Comparison of ENCODE assay signal across 26 mouse cellular contexts in genomic region chr3:132427244-132427643, GRCm38 (mm10).
DNase-seq lines count a peak whose midpoint lies in the region; ATAC-seq and TF ChIP-seq lines count a peak whose summit lies in the region.
"Had no signal": no experiment of that assay in that cellular context is flagged by ENCODE, and none has a peak within 500 bp of the region (broad histone marks: within the 10 kb centered on the region; RNA-seq: fewer than 3 reads in every experiment).

No protein-coding gene starts in this region.

- no peak overlapping the region for H3K4me2 ChIP-seq in intestine, embryonic 15.5 days (replicated peaks)
- H3K4me2 ChIP-seq in intestine, postnatal 0 days (replicated peaks; ENCODE audit: low read depth): no peak overlapping the region
- H3K4me2 ChIP-seq in embryonic facial prominence, embryonic 15.5 days (replicated peaks): no peak overlapping the region
- H3K4me2 ChIP-seq in limb, embryonic 14.5 days (replicated peaks; ENCODE audit: low read depth, low read length, severe bottlenecking): no peak overlapping the region
- H3K4me2 ChIP-seq: forebrain, embryonic 13.5 days; heart, embryonic 11.5 days; hindbrain, embryonic 12.5 days; liver, embryonic 12.5 days; midbrain, embryonic 13.5 days; neural tube, embryonic 13.5 days had no signal

- ATAC-seq in intestine, embryonic 15.5 days: no peak
- ATAC-seq in intestine, postnatal 0 days: no peak
- ATAC-seq in embryonic facial prominence, embryonic 15.5 days (ENCODE audit: insufficient number of reproducible peaks, low FRiP score, low TSS enrichment, low read depth): no peak
- ATAC-seq in limb, embryonic 14.5 days (ENCODE audit: low FRiP score, low read depth): no peak
- ATAC-seq: forebrain, embryonic 13.5 days; liver, embryonic 12.5 days; liver, postnatal 0 days; midbrain, embryonic 13.5 days had no signal

- H3K4me3 ChIP-seq in intestine, embryonic 15.5 days (replicated peaks): no peak overlapping the region
- no peak overlapping the region for H3K4me3 ChIP-seq in intestine, postnatal 0 days (ENCODE audit: low read depth, low read length)
- no peak overlapping the region for H3K4me3 ChIP-seq in embryonic facial prominence, embryonic 10.5 days
- no peak overlapping the region for H3K4me3 ChIP-seq in embryonic facial prominence, embryonic 15.5 days (replicated peaks)
- H3K4me3 ChIP-seq in limb, embryonic 14.5 days (replicated peaks; ENCODE audit: low read length): no peak overlapping the region
- H3K4me3 ChIP-seq: forebrain, embryonic 13.5 days; hindbrain, embryonic 12.5 days; kidney, embryonic 15.5 days; liver, embryonic 12.5 days; midbrain, embryonic 13.5 days; neural tube, embryonic 13.5 days had no signal

- 0 out of 2 replicates have a peak, but pooled peaks cover 5% of the 10 kb centered on the region for H3K4me1 ChIP-seq in intestine, embryonic 15.5 days (replicated peaks)
- H3K4me1 ChIP-seq in intestine, postnatal 0 days (replicated peaks; ENCODE audit: control insufficient read depth, insufficient read depth, low read length): no peaks in the 10 kb centered on the region
- peaks cover 5% of the 10 kb centered on the region; the same call in 1 of the 2 replicates for H3K4me1 ChIP-seq in embryonic facial prominence, embryonic 10.5 days
- H3K4me1 ChIP-seq in embryonic facial prominence, embryonic 15.5 days: peaks cover 12% of the 10 kb centered on the region
- H3K4me1 ChIP-seq in limb, embryonic 14.5 days (ENCODE audit: control insufficient read depth, insufficient read depth, low read length): peaks cover 21% of the 10 kb centered on the region
- H3K4me1 ChIP-seq: forebrain, embryonic 13.5 days; hindbrain, embryonic 12.5 days; liver, embryonic 12.5 days; midbrain, embryonic 13.5 days; neural tube, embryonic 13.5 days had no signal

- no peak for TF ChIP-seq CTCF in intestine, postnatal 0 days (IDR thresholded peaks at IDR 0.05; ENCODE audit: low read depth)

- H3K9me3 ChIP-seq in intestine, embryonic 15.5 days: no peaks in the 10 kb centered on the region
- H3K9me3 ChIP-seq in intestine, postnatal 0 days (ENCODE audit: control insufficient read depth): no peaks in the 10 kb centered on the region
- H3K9me3 ChIP-seq in embryonic facial prominence, embryonic 10.5 days: no peaks in the 10 kb centered on the region
- H3K9me3 ChIP-seq in embryonic facial prominence, embryonic 15.5 days (replicated peaks): no peaks in the 10 kb centered on the region
- no peaks in the 10 kb centered on the region for H3K9me3 ChIP-seq in limb, embryonic 14.5 days (ENCODE audit: control insufficient read depth, low read length)
- H3K9me3 ChIP-seq: forebrain, embryonic 13.5 days; hindbrain, embryonic 12.5 days; kidney, embryonic 15.5 days; liver, embryonic 12.5 days; midbrain, embryonic 13.5 days; neural tube, embryonic 13.5 days had no signal

- no peaks in the 10 kb centered on the region for H3K27me3 ChIP-seq in intestine, embryonic 15.5 days (replicated peaks)
- H3K27me3 ChIP-seq in intestine, postnatal 0 days (replicated peaks; ENCODE audit: control insufficient read depth, insufficient read depth, low read length): no peaks in the 10 kb centered on the region
- no peaks in the 10 kb centered on the region for H3K27me3 ChIP-seq in embryonic facial prominence, embryonic 10.5 days (replicated peaks; ENCODE audit: low read depth, poor library complexity, severe bottlenecking)
- H3K27me3 ChIP-seq in embryonic facial prominence, embryonic 15.5 days: no peaks in the 10 kb centered on the region
- no peaks in the 10 kb centered on the region for H3K27me3 ChIP-seq in limb, embryonic 14.5 days (ENCODE audit: control insufficient read depth, insufficient read depth, low read length)
- H3K27me3 ChIP-seq: forebrain, embryonic 13.5 days; hindbrain, embryonic 12.5 days; kidney, embryonic 15.5 days; liver, embryonic 12.5 days; midbrain, embryonic 13.5 days; neural tube, embryonic 13.5 days had no signal

- no peaks in the 10 kb centered on the region for H3K36me3 ChIP-seq in intestine, embryonic 15.5 days
- no peaks in the 10 kb centered on the region for H3K36me3 ChIP-seq in intestine, postnatal 0 days (ENCODE audit: control insufficient read depth, insufficient read depth)
- no peaks in the 10 kb centered on the region for H3K36me3 ChIP-seq in embryonic facial prominence, embryonic 10.5 days (replicated peaks)
- no peaks in the 10 kb centered on the region for H3K36me3 ChIP-seq in embryonic facial prominence, embryonic 15.5 days
- no peaks in the 10 kb centered on the region for H3K36me3 ChIP-seq in limb, embryonic 14.5 days (ENCODE audit: control insufficient read depth, insufficient read depth, low read length)
- H3K36me3 ChIP-seq: G1E; hindbrain, embryonic 12.5 days; kidney, embryonic 15.5 days; liver, embryonic 12.5 days; midbrain, embryonic 13.5 days; neural tube, embryonic 13.5 days had no signal

- TF ChIP-seq POLR2A in limb, embryonic 14.5 days (IDR thresholded peaks at IDR 0.05; ENCODE audit: borderline replicate concordance, extremely low read depth, insufficient read depth, insufficient read length): no peak

- no peak overlapping the region for H3K9ac ChIP-seq in intestine, embryonic 15.5 days
- no peak overlapping the region for H3K9ac ChIP-seq in intestine, postnatal 0 days (ENCODE audit: low read depth, low read length)
- no peak overlapping the region for H3K9ac ChIP-seq in embryonic facial prominence, embryonic 15.5 days
- no peak overlapping the region for H3K9ac ChIP-seq in limb, embryonic 14.5 days (ENCODE audit: low read depth, low read length, severe bottlenecking)
- H3K9ac ChIP-seq: forebrain, embryonic 13.5 days; hindbrain, embryonic 12.5 days; kidney, embryonic 15.5 days; liver, embryonic 12.5 days; liver, postnatal 0 days; midbrain, embryonic 13.5 days; neural tube, embryonic 13.5 days had no signal

- peak; percentile 14 for DNase-seq in embryonic facial prominence, embryonic 10.5 days (ENCODE audit: low spot score)
- DNase-seq in limb, embryonic 14.5 days (ENCODE audit: low spot score): no peak
- no peak for DNase-seq in heart, adult 9 months (ENCODE audit: low spot score in 2 of 2)
- DNase-seq in adrenal gland, postnatal 25 days: no peak
- DNase-seq: adrenal gland, adult 8-10 months; cerebellum, adult 11 months; cerebellum, adult 9-10 months; gastrocnemius, postnatal 14 days; heart, adult 11 months; heart, postnatal 36 days; kidney, adult 18-20 months; kidney, postnatal 25 days; liver, postnatal 0 days; lung, postnatal 36 days; thymus, postnatal 25 days had no signal

- H3K27ac ChIP-seq in intestine, embryonic 15.5 days: 0 out of 2 replicates have a peak overlapping the region, but pooled peaks have one; percentile 0
- no peak overlapping the region for H3K27ac ChIP-seq in intestine, postnatal 0 days (ENCODE audit: low read depth, low read length)
- no peak overlapping the region for H3K27ac ChIP-seq in embryonic facial prominence, embryonic 10.5 days (replicated peaks)
- peak overlapping the region; percentile 60 for H3K27ac ChIP-seq in embryonic facial prominence, embryonic 15.5 days (replicated peaks)
- H3K27ac ChIP-seq in limb, embryonic 14.5 days (replicated peaks; ENCODE audit: low read depth, low read length): peak overlapping the region; percentile 70
- H3K27ac ChIP-seq: forebrain, embryonic 13.5 days; hindbrain, embryonic 12.5 days; kidney, embryonic 15.5 days; liver, embryonic 12.5 days; midbrain, embryonic 13.5 days; neural tube, embryonic 13.5 days had no signal

- 43% methylated on average over 9 of the region's 9 CpGs for WGBS in intestine, embryonic 15.5 days
- 45% methylated on average over 9 of the region's 9 CpGs for WGBS in intestine, postnatal 0 days
- WGBS in embryonic facial prominence, embryonic 10.5 days: 53% methylated on average over 9 of the region's 9 CpGs
- 26% methylated on average over 9 of the region's 9 CpGs for WGBS in embryonic facial prominence, embryonic 15.5 days
- WGBS in limb, embryonic 14.5 days: 26% methylated on average over 9 of the region's 9 CpGs

Comparison
In these comparisons a context has a peak if more than half of its experiments do, and no peak if none do; other contexts are left out.
1. H3K27ac ChIP-seq: peak in intestine, embryonic 15.5 days (single experiment), embryonic facial prominence, embryonic 15.5 days (single experiment) and limb, embryonic 14.5 days (single experiment); none in intestine, postnatal 0 days (single experiment) and embryonic facial prominence, embryonic 10.5 days (single experiment).